Mouse (Mus musculus): ENCODE measurements around the gene Creld1. TPM values are rescaled to one million over a fixed set of nuclear protein-coding genes. Genes with fewer than 3 reads are reported as not detected.

The Creld1 gene
- 88.4 TPM for polyA plus RNA-seq (2015; fragmentation: Illumina TruSeq; extraction: RNeasy Lipid Tissue Mini Kit (QIAGEN cat#74804); ENCODE audit: low read depth, low replicate concordance)

GRCm38 (mm10) chr6:113483100-113483615, at the start of gene Creld1:
Gene Creld1, plus strand, starts transcription at chr6:113483297.

GRCm38 (mm10) chr6:113435664-113436205, 47.4 kb upstream of the Creld1 start, which contains the start of gene Cidec:
Gene Cidec, minus strand, starts transcription at chr6:113435760.

GRCm38 (mm10) chr6:113442442-113443090, 40.5 kb upstream of the Creld1 start, which contains the start of gene Jagn1:
Gene Jagn1, plus strand, starts transcription at chr6:113442569.

GRCm38 (mm10) chr6:113457952-113458534, 25.1 kb upstream of the Creld1 start, which contains the start of gene Il17re:
Gene Il17re, plus strand, starts transcription at chr6:113458484.

GRCm38 (mm10) chr6:113471297-113471936, 11.7 kb upstream of the Creld1 start, which contains the start of gene Il17rc:
Gene Il17rc, plus strand, starts transcription at chr6:113471427.

GRCm38 (mm10) chr6:113501388-113502084, 18.4 kb downstream of the Creld1 start, which contains the start of gene Prrt3:
Gene Prrt3, minus strand, starts transcription at chr6:113501931.

GRCm38 (mm10) chr6:113530932-113531839, 48.1 kb downstream of the Creld1 start, which contains the start of the genes Emc3 and Fancd2:
Gene Emc3, minus strand, starts transcription at chr6:113531652.
Gene Fancd2, plus strand, starts transcription at chr6:113531682.

Other genes starting within 250 kb of the Creld1 start
- gene Mtmr14, start 245.5 kb upstream of the Creld1 start, polyA plus RNA-seq (2015; fragmentation: Illumina TruSeq; extraction: RNeasy Lipid Tissue Mini Kit (QIAGEN cat#74804); ENCODE audit: low read depth, low replicate concordance) = 20.7 TPM
- gene Cpne9, start 201.0 kb upstream of the Creld1 start, polyA plus RNA-seq (2015; fragmentation: Illumina TruSeq; extraction: RNeasy Lipid Tissue Mini Kit (QIAGEN cat#74804); ENCODE audit: low read depth, low replicate concordance) = 68.6 TPM
- 17.7 TPM for gene Brpf1, start 176.2 kb upstream of the Creld1 start, polyA plus RNA-seq (2015; fragmentation: Illumina TruSeq; extraction: RNeasy Lipid Tissue Mini Kit (QIAGEN cat#74804); ENCODE audit: low read depth, low replicate concordance)
- 11.3 TPM for gene Ogg1, start 156.3 kb upstream of the Creld1 start, polyA plus RNA-seq (2015; fragmentation: Illumina TruSeq; extraction: RNeasy Lipid Tissue Mini Kit (QIAGEN cat#74804); ENCODE audit: low read depth, low replicate concordance)
- 128 TPM for gene Camk1, start 139.3 kb upstream of the Creld1 start, polyA plus RNA-seq (2015; fragmentation: Illumina TruSeq; extraction: RNeasy Lipid Tissue Mini Kit (QIAGEN cat#74804); ENCODE audit: low read depth, low replicate concordance)
- 37.3 TPM for gene Tada3, start 105.4 kb upstream of the Creld1 start, polyA plus RNA-seq (2015; fragmentation: Illumina TruSeq; extraction: RNeasy Lipid Tissue Mini Kit (QIAGEN cat#74804); ENCODE audit: low read depth, low replicate concordance)
- gene Arpc4, start 105.2 kb upstream of the Creld1 start, polyA plus RNA-seq (2015; fragmentation: Illumina TruSeq; extraction: RNeasy Lipid Tissue Mini Kit (QIAGEN cat#74804); ENCODE audit: low read depth, low replicate concordance) = 271 TPM
- 15.3 TPM for gene Ttll3, start 94.0 kb upstream of the Creld1 start, polyA plus RNA-seq (2015; fragmentation: Illumina TruSeq; extraction: RNeasy Lipid Tissue Mini Kit (QIAGEN cat#74804); ENCODE audit: low read depth, low replicate concordance)
- 15.5 TPM for gene Rpusd3, start 64.0 kb upstream of the Creld1 start, polyA plus RNA-seq (2015; fragmentation: Illumina TruSeq; extraction: RNeasy Lipid Tissue Mini Kit (QIAGEN cat#74804); ENCODE audit: low read depth, low replicate concordance)
- gene Cidec, start 47.5 kb upstream of the Creld1 start, polyA plus RNA-seq (2015; fragmentation: Illumina TruSeq; extraction: RNeasy Lipid Tissue Mini Kit (QIAGEN cat#74804); ENCODE audit: low read depth, low replicate concordance) = not detected
- gene Jagn1, start 40.7 kb upstream of the Creld1 start, polyA plus RNA-seq (2015; fragmentation: Illumina TruSeq; extraction: RNeasy Lipid Tissue Mini Kit (QIAGEN cat#74804); ENCODE audit: low read depth, low replicate concordance) = 66.5 TPM
- gene Il17re, start 24.8 kb upstream of the Creld1 start, polyA plus RNA-seq (2015; fragmentation: Illumina TruSeq; extraction: RNeasy Lipid Tissue Mini Kit (QIAGEN cat#74804); ENCODE audit: low read depth, low replicate concordance) = not detected
- gene Il17rc, start 11.9 kb upstream of the Creld1 start, polyA plus RNA-seq (2015; fragmentation: Illumina TruSeq; extraction: RNeasy Lipid Tissue Mini Kit (QIAGEN cat#74804); ENCODE audit: low read depth, low replicate concordance) = 4.6 TPM
- gene Prrt3, start 18.6 kb downstream of the Creld1 start, polyA plus RNA-seq (2015; fragmentation: Illumina TruSeq; extraction: RNeasy Lipid Tissue Mini Kit (QIAGEN cat#74804); ENCODE audit: low read depth, low replicate concordance) = 33.7 TPM
- 97.5 TPM for gene Emc3, start 48.4 kb downstream of the Creld1 start, polyA plus RNA-seq (2015; fragmentation: Illumina TruSeq; extraction: RNeasy Lipid Tissue Mini Kit (QIAGEN cat#74804); ENCODE audit: low read depth, low replicate concordance)
- gene Fancd2, start 48.4 kb downstream of the Creld1 start, polyA plus RNA-seq (2015; fragmentation: Illumina TruSeq; extraction: RNeasy Lipid Tissue Mini Kit (QIAGEN cat#74804); ENCODE audit: low read depth, low replicate concordance) = 2.2 TPM
- not detected for gene Fancd2os, start 117.4 kb downstream of the Creld1 start, polyA plus RNA-seq (2015; fragmentation: Illumina TruSeq; extraction: RNeasy Lipid Tissue Mini Kit (QIAGEN cat#74804); ENCODE audit: low read depth, low replicate concordance)
- gene Brk1, start 121.5 kb downstream of the Creld1 start, polyA plus RNA-seq (2015; fragmentation: Illumina TruSeq; extraction: RNeasy Lipid Tissue Mini Kit (QIAGEN cat#74804); ENCODE audit: low read depth, low replicate concordance) = 365 TPM
- gene Vhl, start 140.7 kb downstream of the Creld1 start, polyA plus RNA-seq (2015; fragmentation: Illumina TruSeq; extraction: RNeasy Lipid Tissue Mini Kit (QIAGEN cat#74804); ENCODE audit: low read depth, low replicate concordance) = 48.7 TPM
- gene Irak2, start 155.2 kb downstream of the Creld1 start, polyA plus RNA-seq (2015; fragmentation: Illumina TruSeq; extraction: RNeasy Lipid Tissue Mini Kit (QIAGEN cat#74804); ENCODE audit: low read depth, low replicate concordance) = 15.4 TPM
- 39.0 TPM for gene Tatdn2, start 213.8 kb downstream of the Creld1 start, polyA plus RNA-seq (2015; fragmentation: Illumina TruSeq; extraction: RNeasy Lipid Tissue Mini Kit (QIAGEN cat#74804); ENCODE audit: low read depth, low replicate concordance)
- not detected for gene Ghrl, start 236.6 kb downstream of the Creld1 start, polyA plus RNA-seq (2015; fragmentation: Illumina TruSeq; extraction: RNeasy Lipid Tissue Mini Kit (QIAGEN cat#74804); ENCODE audit: low read depth, low replicate concordance)